ENCODE assay signal across 14 mouse cellular contexts in genomic region chr8:50164773-50165454, GRCm38 (mm10).
DNase-seq lines count a peak whose midpoint lies in the region; ATAC-seq and TF ChIP-seq lines count a peak whose summit lies in the region.
"Had no signal": no experiment of that assay in that cellular context is flagged by ENCODE, and none has a peak within 500 bp of the region (broad histone marks: within the 10 kb centered on the region; RNA-seq: fewer than 3 reads in every experiment).

No protein-coding gene starts in this region.

- H3K27me3 ChIP-seq in cerebellum, adult 2 months (ENCODE audit: control insufficient read depth, insufficient read depth, low read length), result no peaks in the 10 kb centered on the region
- H3K27me3 ChIP-seq in kidney, postnatal 0 days (ENCODE audit: insufficient read depth, low read length), result no peaks in the 10 kb centered on the region
- H3K27me3 ChIP-seq in midbrain, embryonic 13.5 days, result no peaks in the 10 kb centered on the region
- H3K27me3 ChIP-seq: hindbrain, embryonic 15.5 days; liver, embryonic 12.5 days had no signal

- WGBS in cerebellum, adult 2 months, result 7% methylated on average over 2 of the region's 2 CpGs
- 73% methylated on average over 2 of the region's 2 CpGs for WGBS in kidney, postnatal 0 days
- WGBS in midbrain, embryonic 13.5 days, result 56% methylated on average over 2 of the region's 2 CpGs

- H3K4me3 ChIP-seq in cerebellum, adult 2 months (replicated peaks; ENCODE audit: insufficient read depth, low read depth, low read length), result no peak overlapping the region
- H3K4me3 ChIP-seq in kidney, postnatal 0 days (replicated peaks; ENCODE audit: low read depth, low read length), result no peak overlapping the region
- H3K4me3 ChIP-seq in midbrain, embryonic 13.5 days (replicated peaks), result no peak overlapping the region
- H3K4me3 ChIP-seq: heart, embryonic 10.5 days; hindbrain, embryonic 15.5 days; liver, embryonic 12.5 days had no signal

- no peak overlapping the region for H3K27ac ChIP-seq in cerebellum, adult 2 months (ENCODE audit: insufficient read depth, low read length)
- H3K27ac ChIP-seq in kidney, postnatal 0 days, result no peak overlapping the region
- H3K27ac ChIP-seq in midbrain, embryonic 13.5 days, result no peak overlapping the region
- H3K27ac ChIP-seq: heart, embryonic 10.5 days; hindbrain, embryonic 15.5 days; liver, embryonic 12.5 days had no signal

- H3K9me3 ChIP-seq in kidney, postnatal 0 days (replicated peaks; ENCODE audit: low read length), result no peaks in the 10 kb centered on the region
- no peaks in the 10 kb centered on the region for H3K9me3 ChIP-seq in midbrain, embryonic 13.5 days
- H3K9me3 ChIP-seq: heart, embryonic 10.5 days; hindbrain, embryonic 15.5 days; liver, embryonic 12.5 days had no signal

- no peak overlapping the region for H3K9ac ChIP-seq in kidney, postnatal 0 days (ENCODE audit: low read depth, low read length)
- no peak overlapping the region for H3K9ac ChIP-seq in midbrain, embryonic 13.5 days (replicated peaks)
- H3K9ac ChIP-seq: hindbrain, embryonic 15.5 days; liver, embryonic 12.5 days had no signal

- no peaks in the 10 kb centered on the region for H3K36me3 ChIP-seq in kidney, postnatal 0 days (ENCODE audit: insufficient read depth, low read length)
- no peaks in the 10 kb centered on the region for H3K36me3 ChIP-seq in midbrain, embryonic 13.5 days
- H3K36me3 ChIP-seq: heart, embryonic 10.5 days; hindbrain, embryonic 15.5 days; liver, embryonic 12.5 days had no signal

- no peak for ATAC-seq in kidney, postnatal 0 days (replicated peaks; ENCODE audit: low FRiP score, low read depth)
- peak; percentile 67; the same call in 1 of the 2 replicates for ATAC-seq in midbrain, embryonic 13.5 days
- ATAC-seq: liver, embryonic 12.5 days had no signal

- no peaks in the 10 kb centered on the region for H3K4me1 ChIP-seq in cerebellum, adult 2 months (ENCODE audit: control insufficient read depth, insufficient read depth, low read length)
- no peaks in the 10 kb centered on the region for H3K4me1 ChIP-seq in kidney, postnatal 0 days (replicated peaks; ENCODE audit: insufficient read depth, low read length)
- H3K4me1 ChIP-seq in midbrain, embryonic 13.5 days (replicated peaks), result no peaks in the 10 kb centered on the region
- H3K4me1 ChIP-seq: heart, embryonic 10.5 days; hindbrain, embryonic 15.5 days; liver, embryonic 12.5 days had no signal

- no peak overlapping the region for H3K4me2 ChIP-seq in kidney, postnatal 0 days (ENCODE audit: low read length)
- no peak overlapping the region for H3K4me2 ChIP-seq in midbrain, embryonic 13.5 days (replicated peaks)
- H3K4me2 ChIP-seq: hindbrain, embryonic 15.5 days; liver, embryonic 12.5 days had no signal

- no peak for TF ChIP-seq POLR2A in cerebellum, adult 2 months (IDR thresholded peaks at IDR 0.05; ENCODE audit: borderline replicate concordance, insufficient read depth, low read length)

- 0 out of 2 replicates have a peak, but pooled peaks have one; percentile 10 for TF ChIP-seq CTCF in cerebellum, adult 2 months (IDR thresholded peaks at IDR 0.05; ENCODE audit: borderline replicate concordance, insufficient read depth, low read depth, low read length)
- TF ChIP-seq CTCF in kidney, postnatal 0 days (IDR thresholded peaks at IDR 0.05; ENCODE audit: low read depth), result peak; percentile 34; the same call in 1 of the 2 replicates

- peak; percentile 11 to 45 for DNase-seq in cerebellum, adult 2 months
- DNase-seq in cerebellum, adult 9-11 months, result no peak
- no peak for DNase-seq in kidney, postnatal 0 days (ENCODE audit: low spot score)
- DNase-seq in kidney, adult 8-10 months, result no peak
- peak; percentile 37 for DNase-seq in ES-CJ7 (ENCODE audit: low read depth, low spot score)
- no peak for DNase-seq in frontal cortex, postnatal 14 days (ENCODE audit: low spot score in 2 of 2)
- no peak for DNase-seq in adrenal gland, adult 8-10 months
- DNase-seq: kidney, postnatal 10 days; layer of hippocampus, postnatal 36 days; lung, postnatal 14 days had no signal

Comparison
In these comparisons a context has a peak if more than half of its experiments do, and no peak if none do; other contexts are left out.
1. DNase-seq: peak in cerebellum, adult 2 months (2 of 2) and ES-CJ7 (single experiment); none in cerebellum, adult 9-11 months (single experiment), kidney, postnatal 0 days (single experiment), kidney, adult 8-10 months (0 of 2), frontal cortex, postnatal 14 days (0 of 2) and adrenal gland, adult 8-10 months (single experiment).